Mouse (Mus musculus): Measurements from ENCODE around the gene 4931440F15Rik. TPM values are rescaled to one million over a fixed set of nuclear protein-coding genes. Genes with fewer than 3 reads are reported as not detected.

The 4931440F15Rik gene
- polyA plus RNA-seq, 1 experiment from 2014 or later = 0.08 TPM

- Histone ChIP-seq H3K27me3 (ENCODE audit: control insufficient read depth, insufficient read depth, low read length) (no peaks in the 10 kb centered on the region), H3K9me3 (ENCODE audit: control insufficient read depth, low read length) (no peaks in the 10 kb centered on the region), H3K36me3 (ENCODE audit: control insufficient read depth, insufficient read depth, low read length) (no peaks in the 10 kb centered on the region), H3K27ac (ENCODE audit: low read depth, low read length) (no peak overlapping the region), H3K9ac (ENCODE audit: low read depth, low read length) (no peak overlapping the region), H3K4me3 (ENCODE audit: low read depth, low read length) (no peak overlapping the region), H3K4me1 (replicated peaks; ENCODE audit: control insufficient read depth, insufficient read depth, low read length) (no peaks in the 10 kb centered on the region), H3K4me2 (replicated peaks; ENCODE audit: low read depth, low read length) (no peak overlapping the region)
- WGBS = 89% methylated on average over 7 of the region's 7 CpGs
- ATAC-seq (ENCODE audit: low FRiP score) (no peak), DNase-seq (ENCODE audit: low spot score) (no peak)
Measured at GRCm38 (mm10) chr11:29808981-29809589, 16.4 kb downstream of the 4931440F15Rik start.

GRCm38 (mm10) chr11:29808173-29808980 is 17.1 kb downstream of the 4931440F15Rik start:
- Histone ChIP-seq H3K9me3 (ENCODE audit: control insufficient read depth, low read length) (no peaks in the 10 kb centered on the region), H3K9ac (ENCODE audit: low read depth, low read length) (no peak overlapping the region), H3K27me3 (ENCODE audit: control insufficient read depth, insufficient read depth, low read length) (no peaks in the 10 kb centered on the region), H3K4me3 (ENCODE audit: low read depth, low read length) (no peak overlapping the region), H3K4me1 (replicated peaks; ENCODE audit: control insufficient read depth, insufficient read depth, low read length) (no peaks in the 10 kb centered on the region), H3K27ac (ENCODE audit: low read depth, low read length) (no peak overlapping the region), H3K4me2 (replicated peaks; ENCODE audit: low read depth, low read length) (no peak overlapping the region), H3K36me3 (ENCODE audit: control insufficient read depth, insufficient read depth, low read length) (no peaks in the 10 kb centered on the region)
- ATAC-seq (ENCODE audit: low FRiP score) (no peak), DNase-seq (ENCODE audit: low spot score) (no peak)
- 74% methylated on average over 9 of the region's 9 CpGs for WGBS

- ATAC-seq (ENCODE audit: low FRiP score) (no peak), DNase-seq (ENCODE audit: low spot score) (no peak)
- Histone ChIP-seq H3K9ac (ENCODE audit: low read depth, low read length) (no peak overlapping the region), H3K27me3 (ENCODE audit: control insufficient read depth, insufficient read depth, low read length) (no peaks in the 10 kb centered on the region), H3K4me1 (replicated peaks; ENCODE audit: control insufficient read depth, insufficient read depth, low read length) (no peaks in the 10 kb centered on the region), H3K27ac (ENCODE audit: low read depth, low read length) (no peak overlapping the region), H3K4me2 (replicated peaks; ENCODE audit: low read depth, low read length) (no peak overlapping the region), H3K9me3 (ENCODE audit: control insufficient read depth, low read length) (no peaks in the 10 kb centered on the region), H3K4me3 (ENCODE audit: low read depth, low read length) (no peak overlapping the region), H3K36me3 (ENCODE audit: control insufficient read depth, insufficient read depth, low read length) (no peaks in the 10 kb centered on the region)
- WGBS = 82% methylated on average over 5 of the region's 5 CpGs
Measured at GRCm38 (mm10) chr11:29807325-29807724, 18.1 kb downstream of the 4931440F15Rik start.

- Histone ChIP-seq H3K4me1 (replicated peaks; ENCODE audit: control insufficient read depth, insufficient read depth, low read length) (no peaks in the 10 kb centered on the region), H3K9ac (ENCODE audit: low read depth, low read length) (no peak overlapping the region), H3K27me3 (ENCODE audit: control insufficient read depth, insufficient read depth, low read length) (no peaks in the 10 kb centered on the region), H3K27ac (ENCODE audit: low read depth, low read length) (no peak overlapping the region), H3K36me3 (ENCODE audit: control insufficient read depth, insufficient read depth, low read length) (no peaks in the 10 kb centered on the region), H3K4me2 (replicated peaks; ENCODE audit: low read depth, low read length) (no peak overlapping the region), H3K9me3 (ENCODE audit: control insufficient read depth, low read length) (no peaks in the 10 kb centered on the region), H3K4me3 (ENCODE audit: low read depth, low read length) (no peak overlapping the region)
- DNase-seq (ENCODE audit: low spot score) (no peak), ATAC-seq (ENCODE audit: low FRiP score) (no peak)
- 86% methylated on average over 2 of the region's 2 CpGs for WGBS
Measured at GRCm38 (mm10) chr11:29801432-29802427, 23.7 kb downstream of the 4931440F15Rik start.

- Histone ChIP-seq H3K4me3 (ENCODE audit: low read depth, low read length) (no peak overlapping the region), H3K9ac (ENCODE audit: low read depth, low read length) (no peak overlapping the region), H3K9me3 (ENCODE audit: control insufficient read depth, low read length) (no peaks in the 10 kb centered on the region), H3K36me3 (ENCODE audit: control insufficient read depth, insufficient read depth, low read length) (no peaks in the 10 kb centered on the region), H3K4me2 (replicated peaks; ENCODE audit: low read depth, low read length) (no peak overlapping the region), H3K27me3 (ENCODE audit: control insufficient read depth, insufficient read depth, low read length) (no peaks in the 10 kb centered on the region), H3K27ac (ENCODE audit: low read depth, low read length) (no peak overlapping the region), H3K4me1 (replicated peaks; ENCODE audit: control insufficient read depth, insufficient read depth, low read length) (no peaks in the 10 kb centered on the region)
- 57% methylated on average over 1 of the region's 1 CpGs for WGBS
- DNase-seq (ENCODE audit: low spot score) = no peak
- ATAC-seq (ENCODE audit: low FRiP score) = no peak
Measured at GRCm38 (mm10) chr11:29799839-29800238, 25.6 kb downstream of the 4931440F15Rik start.

GRCm38 (mm10) chr11:29795106-29795505 is 30.4 kb downstream of the 4931440F15Rik start:
- Histone ChIP-seq H3K4me1 (replicated peaks; ENCODE audit: control insufficient read depth, insufficient read depth, low read length) (no peaks in the 10 kb centered on the region), H3K36me3 (ENCODE audit: control insufficient read depth, insufficient read depth, low read length) (no peaks in the 10 kb centered on the region), H3K4me2 (replicated peaks; ENCODE audit: low read depth, low read length) (no peak overlapping the region), H3K4me3 (ENCODE audit: low read depth, low read length) (no peak overlapping the region), H3K9me3 (ENCODE audit: control insufficient read depth, low read length) (no peaks in the 10 kb centered on the region), H3K27me3 (ENCODE audit: control insufficient read depth, insufficient read depth, low read length) (no peaks in the 10 kb centered on the region), H3K9ac (ENCODE audit: low read depth, low read length) (no peak overlapping the region), H3K27ac (ENCODE audit: low read depth, low read length) (no peak overlapping the region)
- DNase-seq (ENCODE audit: low spot score) (no peak), ATAC-seq (ENCODE audit: low FRiP score) (no peak)
- WGBS = 98% methylated on average over 6 of the region's 6 CpGs

GRCm38 (mm10) chr11:29794475-29794874 is 31.0 kb downstream of the 4931440F15Rik start:
- Histone ChIP-seq H3K4me3 (ENCODE audit: low read depth, low read length) (no peak overlapping the region), H3K4me1 (replicated peaks; ENCODE audit: control insufficient read depth, insufficient read depth, low read length) (no peaks in the 10 kb centered on the region), H3K9ac (ENCODE audit: low read depth, low read length) (no peak overlapping the region), H3K36me3 (ENCODE audit: control insufficient read depth, insufficient read depth, low read length) (no peaks in the 10 kb centered on the region), H3K27me3 (ENCODE audit: control insufficient read depth, insufficient read depth, low read length) (no peaks in the 10 kb centered on the region), H3K9me3 (ENCODE audit: control insufficient read depth, low read length) (no peaks in the 10 kb centered on the region), H3K27ac (ENCODE audit: low read depth, low read length) (no peak overlapping the region), H3K4me2 (replicated peaks; ENCODE audit: low read depth, low read length) (no peak overlapping the region)
- DNase-seq (ENCODE audit: low spot score) = no peak
- WGBS = 56% methylated on average over 2 of the region's 2 CpGs
- ATAC-seq (ENCODE audit: low FRiP score) = no peak

- no peaks in the 10 kb centered on the region for H3K9me3 ChIP-seq (ENCODE audit: control insufficient read depth, low read length)
- no peaks in the 10 kb centered on the region for H3K27me3 ChIP-seq (ENCODE audit: control insufficient read depth, insufficient read depth, low read length)
- H3K27ac ChIP-seq (ENCODE audit: low read depth, low read length) = no peak overlapping the region
- H3K9ac ChIP-seq (ENCODE audit: low read depth, low read length) = no peak overlapping the region
- 89% methylated on average over 2 of the region's 2 CpGs for WGBS
- H3K4me3 ChIP-seq (ENCODE audit: low read depth, low read length) = no peak overlapping the region
- no peaks in the 10 kb centered on the region for H3K36me3 ChIP-seq (ENCODE audit: control insufficient read depth, insufficient read depth, low read length)
- H3K4me1 ChIP-seq (replicated peaks; ENCODE audit: control insufficient read depth, insufficient read depth, low read length) = no peaks in the 10 kb centered on the region
- DNase-seq (ENCODE audit: low spot score) = no peak
- no peak for ATAC-seq (ENCODE audit: low FRiP score)
- no peak overlapping the region for H3K4me2 ChIP-seq (replicated peaks; ENCODE audit: low read depth, low read length)
Measured at GRCm38 (mm10) chr11:29790796-29791195, 34.7 kb downstream of the 4931440F15Rik start.

All from hindbrain, embryonic 11.5 days (tissue).